Mouse (Mus musculus) MEL (cell line): ENCODE results near the gene Mpp4.

Experiments
- CHD1 ChIP-seq: IDR thresholded peaks from 2 replicates; pipeline ENCODE4 v1.6.1; 2012; ENCODE audit warnings: low read depth, mild to moderate bottlenecking, inconsistent platforms, low read length, improper control_type of control experiment
- CHD2 ChIP-seq: IDR thresholded peaks from 2 replicates; pipeline ENCODE4 v1.6.1; 2011; ENCODE audit warnings: low read length, improper control_type of control experiment
- CTCF ChIP-seq, 3 experiments: IDR thresholded peaks in 2 of 3; conservative IDR thresholded peaks in 1 of 3; 2 replicates each; pipeline ENCODE4 v1.5.1; 2011 to 2012; ENCODE audit warnings: low read length in 3 of 3, low read depth in 2 of 3, mild to moderate bottlenecking in 2 of 3, improper control_type of control experiment in 1 of 3, inconsistent platforms in 1 of 3, mixed read lengths in 1 of 3, moderate library complexity in 1 of 3; ENCODE audit not compliant: control insufficient read depth in 1 of 3, insufficient read depth in 1 of 3, poor library complexity in 1 of 3, severe bottlenecking in 1 of 3
- EP300 ChIP-seq, 2 experiments: IDR thresholded peaks; 2 replicates each; pipeline ENCODE4 v1.6.1; 2011; ENCODE audit warnings: improper control_type of control experiment in 2 of 2, low read length in 2 of 2, low read depth in 1 of 2, mild to moderate bottlenecking in 1 of 2
- HCFC1 ChIP-seq: IDR thresholded peaks from 2 replicates; pipeline ENCODE4 v1.6.1; 2012; ENCODE audit warnings: low read depth, mild to moderate bottlenecking, inconsistent platforms, low read length, improper control_type of control experiment, moderate library complexity
- MAX ChIP-seq: IDR thresholded peaks from 2 replicates; pipeline ENCODE4 v1.6.1; 2011; ENCODE audit warnings: low read length, improper control_type of control experiment
- MAZ ChIP-seq: IDR thresholded peaks from 2 replicates; pipeline ENCODE4 v1.6.1; 2012; ENCODE audit warnings: low read depth, mild to moderate bottlenecking, inconsistent platforms, low read length, improper control_type of control experiment
- MYB ChIP-seq: IDR thresholded peaks from 2 replicates; pipeline ENCODE4 v1.6.1; 2011; ENCODE audit warnings: mild to moderate bottlenecking, low read depth, low read length, improper control_type of control experiment
- POLR2A ChIP-seq, 2 experiments: IDR thresholded peaks; 2 replicates each; pipeline ENCODE4 v1.6.1; 2011 to 2012; ENCODE audit warnings: low read length in 2 of 2, mild to moderate bottlenecking in 2 of 2, control low read depth in 1 of 2, improper control_type of control experiment in 1 of 2, low read depth in 1 of 2, moderate library complexity in 1 of 2; ENCODE audit not compliant: control insufficient read depth in 1 of 2, insufficient read depth in 1 of 2, poor library complexity in 1 of 2
- RCOR1 ChIP-seq: IDR thresholded peaks from 2 replicates; pipeline ENCODE4 v1.6.1; 2012; ENCODE audit warnings: low read depth, mild to moderate bottlenecking, inconsistent platforms, low read length, improper control_type of control experiment
- TBP ChIP-seq: IDR thresholded peaks from 2 replicates; pipeline ENCODE4 v1.8.0; 2011; ENCODE audit warnings: low read depth, low read length, improper control_type of control experiment
- ZKSCAN1 ChIP-seq: IDR thresholded peaks from 2 replicates; pipeline ENCODE4 v1.6.1; 2012; ENCODE audit warnings: low read depth, mild to moderate bottlenecking, inconsistent platforms, low read length, improper control_type of control experiment, moderate library complexity
- ZMIZ1 ChIP-seq: IDR thresholded peaks from 2 replicates; pipeline ENCODE4 v1.6.1; 2012; ENCODE audit warnings: low read depth, mild to moderate bottlenecking, inconsistent platforms, low read length, improper control_type of control experiment, moderate library complexity
- ZNF384 ChIP-seq: IDR thresholded peaks from 2 replicates; pipeline ENCODE4 v1.6.1; 2012; ENCODE audit warnings: low read depth, mild to moderate bottlenecking, inconsistent platforms, low read length, improper control_type of control experiment

DNA sequence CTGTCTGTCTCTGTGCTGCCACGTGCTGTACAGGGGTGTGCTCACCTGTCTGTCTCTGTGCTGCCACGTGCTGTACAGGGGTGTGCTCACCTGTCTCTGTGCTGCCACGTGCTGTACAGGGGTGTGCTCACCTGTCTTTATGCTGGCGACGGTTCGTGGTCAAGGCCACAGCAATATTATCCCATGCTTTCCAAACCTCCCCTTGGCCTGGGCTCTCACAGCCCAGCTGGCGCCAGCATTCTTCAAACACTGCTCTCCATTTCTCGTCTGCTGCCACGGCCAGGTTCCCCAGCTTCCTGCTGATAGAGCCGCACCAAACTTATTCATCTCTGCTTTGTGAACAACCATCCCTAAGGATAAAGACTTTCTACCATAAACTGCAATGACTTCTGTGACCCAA, 15.2 kb upstream of the Mpp4 start:
- no peak for TF ChIP-seq EP300 (IDR thresholded peaks at IDR 0.05; ENCODE audit: low read depth in 1 of 2, low read length in 2 of 2)
- no peak for TF ChIP-seq ZNF384
- no peak for TF ChIP-seq MAZ
- TF ChIP-seq ZKSCAN1, result no peak
- TF ChIP-seq POLR2A (IDR thresholded peaks at IDR 0.05; ENCODE audit: control insufficient read depth in 1 of 2, insufficient read depth in 1 of 2, low read depth in 1 of 2, low read length in 2 of 2, poor library complexity in 1 of 2), result no peak
- TF ChIP-seq CHD1, result no peak
- no peak for TF ChIP-seq CTCF (IDR thresholded peaks at IDR 0.05 in 2 of 3, conservative IDR thresholded peaks at IDR 0.05 in 1 of 3; ENCODE audit: control insufficient read depth in 1 of 3, insufficient read depth in 1 of 3, low read depth in 2 of 3, low read length in 3 of 3, poor library complexity in 1 of 3, severe bottlenecking in 1 of 3)
- TF ChIP-seq ZMIZ1, result no peak
- no peak for TF ChIP-seq RCOR1
- no peak for TF ChIP-seq TBP
- TF ChIP-seq CHD2, result no peak
- no peak for TF ChIP-seq HCFC1
- no peak for TF ChIP-seq MAX
- no peak for TF ChIP-seq MYB
